Mouse (Mus musculus) gastrocnemius, postnatal 10 days (tissue): Measurements from ENCODE around the gene Pdk4. TPM values are rescaled to one million over a fixed set of nuclear protein-coding genes. Genes with fewer than 3 reads are reported as not detected.

Source experiments
- DNase-seq: peaks from one replicate; pipeline ENCODE4 v3.0.0; 2021; ENCODE audit warnings: mixed read lengths
- total RNA-seq, 2 experiments: library from RNA; stranded (reverse); gene quantifications; 2 replicates each; pipeline ENCODE4 v1.2.3; 2021

Gene Pdk4
- total RNA-seq, 2 experiments from 2014 or later = 273 to 374 TPM

DNA sequence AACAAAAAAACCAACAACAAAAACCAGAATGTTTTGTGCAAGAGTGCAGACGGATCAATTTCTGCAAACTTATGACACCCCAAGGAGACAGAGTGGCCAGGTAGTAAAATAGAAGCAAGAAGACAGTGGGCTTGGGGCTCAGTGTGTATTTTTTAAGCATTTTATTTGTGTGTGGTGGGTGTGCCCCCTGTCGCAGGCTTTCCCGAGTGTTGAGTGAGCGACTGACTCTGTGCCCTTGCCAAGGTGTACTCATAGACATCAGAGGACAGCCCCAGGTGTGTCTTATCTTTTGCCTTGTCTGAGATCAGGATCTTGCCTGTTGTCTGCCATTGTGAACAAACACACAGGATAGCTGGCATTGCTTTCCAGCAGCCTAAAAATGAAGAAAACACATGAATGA, 49.1 kb downstream of the Pdk4 start:
- no peak for DNase-seq

DNA sequence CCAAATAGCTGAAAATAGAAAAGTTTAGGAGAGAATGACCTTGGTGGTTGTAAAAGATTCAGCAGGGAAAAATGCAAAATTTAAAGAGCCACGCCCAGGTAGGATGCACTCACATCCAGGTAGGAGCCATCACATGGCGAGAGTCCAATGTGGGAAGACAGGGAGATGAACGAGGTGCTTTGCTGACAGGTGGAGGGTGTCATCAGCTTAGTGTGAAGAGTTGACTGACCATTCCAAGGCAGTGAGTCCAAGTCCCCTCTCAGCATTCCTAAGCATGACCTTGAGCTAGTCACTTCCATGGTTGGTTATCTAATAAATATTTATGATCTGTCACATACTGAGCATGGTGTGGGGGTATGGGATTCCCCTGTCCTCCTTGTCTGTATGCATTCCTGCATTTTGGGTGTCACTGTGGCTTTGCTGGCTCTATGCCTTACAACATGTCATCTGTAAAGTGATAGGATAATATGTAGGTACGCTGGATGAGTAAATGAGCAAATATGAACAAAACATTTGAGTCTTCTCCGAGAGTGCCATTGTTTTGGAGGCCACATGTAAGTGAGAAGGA, 51.7 kb downstream of the Pdk4 start:
- no peak for DNase-seq

DNA sequence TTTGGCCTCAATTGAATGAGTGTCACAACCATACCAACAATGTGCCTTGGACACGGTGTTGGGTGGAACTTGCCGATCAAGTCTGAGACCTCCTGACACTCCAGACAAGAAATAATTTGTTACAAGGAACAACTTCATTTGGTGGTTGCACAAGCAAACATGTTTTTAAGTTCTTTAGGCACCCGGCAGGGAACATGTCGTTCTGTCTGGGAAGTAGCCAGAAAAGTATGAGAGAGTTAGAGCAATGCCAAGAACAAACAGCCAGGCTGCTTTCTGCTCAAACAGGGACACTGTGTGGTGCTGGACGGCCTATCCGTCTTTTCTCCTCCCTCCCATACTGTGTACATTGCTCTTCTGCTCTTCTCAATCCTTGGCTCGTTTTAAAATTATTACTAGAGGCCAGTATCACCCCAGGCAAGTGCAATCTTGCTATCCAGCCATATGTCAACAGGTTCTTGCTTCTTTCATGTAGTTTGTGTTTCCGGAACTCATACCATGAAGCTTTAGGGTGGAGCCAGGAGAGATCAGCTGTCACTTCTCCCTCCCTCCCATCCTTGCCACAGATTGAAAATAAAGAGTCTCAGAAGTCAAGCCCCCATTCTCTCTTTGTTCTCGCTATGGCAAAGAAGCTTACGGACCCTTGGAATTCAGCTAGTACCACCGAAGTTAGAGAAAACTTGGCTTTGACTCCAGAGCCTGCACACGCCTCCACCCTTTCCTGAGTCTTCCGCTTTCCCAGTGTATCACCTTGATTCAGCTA, 52.8 kb downstream of the Pdk4 start:
- DNase-seq = no peak

DNA sequence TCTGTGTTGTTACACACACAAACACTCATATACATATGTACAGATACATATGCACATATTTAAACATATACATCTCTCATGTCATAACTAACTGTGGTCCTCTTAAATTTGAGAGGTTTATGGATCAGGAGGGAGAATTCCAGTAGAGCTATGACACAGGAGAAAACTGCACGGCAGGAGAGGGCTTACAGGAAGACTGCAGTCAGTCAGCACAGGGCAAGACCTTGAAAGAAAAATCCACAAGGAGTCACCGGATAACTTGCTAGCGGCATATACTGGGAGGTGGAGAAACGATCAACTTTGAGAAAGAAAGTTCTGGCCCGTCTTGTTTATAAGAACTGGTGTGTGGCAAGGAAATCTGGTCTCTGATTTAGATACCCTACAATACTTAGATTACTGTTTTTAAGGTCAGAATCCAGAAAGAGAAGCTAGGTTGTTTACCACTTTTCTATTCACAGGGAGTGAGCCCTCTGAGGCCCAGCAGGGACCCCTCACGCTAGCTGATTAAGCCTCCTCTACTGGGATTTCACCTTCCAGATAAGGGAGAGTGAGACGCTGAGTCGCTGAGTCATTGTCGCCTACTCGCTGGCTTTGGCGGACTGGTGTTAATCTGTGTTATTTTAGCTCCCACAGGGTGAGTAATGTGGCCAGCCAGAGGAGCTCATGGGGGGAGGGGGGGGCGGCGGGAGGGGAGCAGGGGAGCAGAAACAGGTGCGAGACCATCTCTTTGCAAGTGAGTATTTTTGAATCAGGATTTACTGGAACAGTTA, 53.6 kb downstream of the Pdk4 start:
- no peak for DNase-seq

DNA sequence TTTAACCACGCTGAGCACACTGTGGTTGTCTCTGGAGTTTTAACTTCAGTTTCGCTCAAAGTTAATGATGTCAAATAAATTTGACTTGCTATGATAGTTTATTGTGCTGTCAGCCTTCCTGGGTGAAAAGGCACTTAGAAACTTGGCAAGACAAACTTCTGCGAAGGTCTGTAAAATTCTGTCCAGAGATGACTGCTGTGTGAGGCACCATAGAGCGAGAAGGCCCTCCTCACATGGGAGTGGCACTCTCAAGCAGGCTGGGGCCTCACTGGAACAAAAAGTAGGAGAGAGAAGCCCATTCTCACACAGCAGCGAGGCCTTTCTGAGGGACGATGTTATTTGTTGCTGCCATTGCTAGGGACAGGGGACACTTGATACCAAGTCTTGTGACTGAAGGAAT, 54.9 kb downstream of the Pdk4 start:
- DNase-seq = no peak

DNA sequence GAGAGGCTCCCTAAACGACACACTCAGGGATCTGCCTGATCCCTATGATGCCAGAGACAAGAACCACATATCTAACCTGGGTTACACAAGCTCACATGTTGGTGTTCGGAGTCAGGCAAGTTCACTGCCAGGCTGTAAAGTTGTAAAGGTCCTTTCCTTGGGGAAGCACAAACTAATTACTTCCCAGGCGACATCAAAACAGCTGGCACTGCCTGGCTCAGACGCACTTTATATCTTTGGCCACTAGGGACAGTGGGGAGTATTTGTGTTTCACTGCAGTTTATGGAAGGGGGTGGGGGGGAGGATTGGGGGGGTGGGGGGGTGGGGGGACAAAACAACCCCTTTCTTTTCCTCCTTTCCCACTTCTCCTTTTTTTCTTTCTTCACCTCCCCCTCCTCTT, 58.4 kb downstream of the Pdk4 start:
- DNase-seq = no peak

DNA sequence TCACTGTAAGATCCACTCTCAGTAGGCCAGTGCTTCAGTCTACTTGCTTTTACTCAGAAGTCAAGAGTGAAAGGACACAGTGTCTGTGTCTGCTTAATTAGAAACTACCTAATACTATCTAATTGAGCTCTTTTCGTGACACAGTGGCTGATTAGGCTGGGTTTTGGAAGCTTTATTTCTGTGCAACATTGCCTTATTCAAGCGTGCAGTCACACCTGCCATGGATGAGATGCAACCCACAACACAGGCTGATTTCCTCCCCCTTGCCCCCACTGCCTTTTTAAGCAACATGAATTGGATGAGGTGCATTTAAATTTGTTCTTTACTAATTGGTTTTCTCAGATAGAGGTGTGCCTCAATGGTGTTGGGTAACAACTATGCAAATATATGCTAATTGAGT, 62.2 kb downstream of the Pdk4 start:
- DNase-seq = no peak

Other genes starting within 250 kb of the Pdk4 start
- 10 to 100 TPM; 17.0 to 24.2 TPM for gene Pon3, start 240.0 kb downstream of the Pdk4 start, total RNA-seq
- 10 to 100 TPM; 15.7 to 18.9 TPM for gene Pon2, start 197.9 kb downstream of the Pdk4 start, total RNA-seq
- 10 to 100 TPM; 10.6 to 12.6 TPM for gene Asb4, start 112.9 kb downstream of the Pdk4 start, total RNA-seq
- gene Dync1i1, start 229.3 kb upstream of the Pdk4 start, total RNA-seq = 1 to 10 TPM; 2.1 to 2.6 TPM